Mouse (Mus musculus): ENCODE measurements around the gene Gm10645.

The Gm10645 gene

GRCm38 (mm10) chr8:83169127-83169526 is 3.2 kb upstream of the Gm10645 start:
- no peak for DNase-seq (ENCODE audit: low spot score)

- DNase-seq (ENCODE audit: low spot score), result no peak
Observed at GRCm38 (mm10) chr8:83167932-83168331, 2.0 kb upstream of the Gm10645 start.

GRCm38 (mm10) chr8:83165235-83165930 is 587 bp downstream of the Gm10645 start, which contains the start of gene Tbc1d9:
Gene Tbc1d9 (plus strand): TSS chr8:83165352.
- DNase-seq (ENCODE audit: low spot score), result no peak

GRCm38 (mm10) chr8:83160613-83161012 is 5.4 kb downstream of the Gm10645 start:
- DNase-seq (ENCODE audit: low spot score), result no peak

- DNase-seq (ENCODE audit: low spot score), result no peak
Observed at GRCm38 (mm10) chr8:83159615-83160014, 6.4 kb downstream of the Gm10645 start.

GRCm38 (mm10) chr8:83158971-83159370 is 7.0 kb downstream of the Gm10645 start:
- no peak for DNase-seq (ENCODE audit: low spot score)

GRCm38 (mm10) chr8:83155110-83155509 is 10.9 kb downstream of the Gm10645 start:
- no peak for DNase-seq (ENCODE audit: low spot score)

- no peak for DNase-seq (ENCODE audit: low spot score)
Observed at GRCm38 (mm10) chr8:83152470-83152869, 13.5 kb downstream of the Gm10645 start.

- DNase-seq (ENCODE audit: low spot score), result no peak
Observed at GRCm38 (mm10) chr8:83152055-83152454, 13.9 kb downstream of the Gm10645 start.

- no peak for DNase-seq (ENCODE audit: low spot score)
Observed at GRCm38 (mm10) chr8:83149124-83149523, 16.8 kb downstream of the Gm10645 start.

- no peak for DNase-seq (ENCODE audit: low spot score)
Observed at GRCm38 (mm10) chr8:83145421-83145820, 20.5 kb downstream of the Gm10645 start.

- no peak for DNase-seq (ENCODE audit: low spot score)
Observed at GRCm38 (mm10) chr8:83144601-83145000, 21.4 kb downstream of the Gm10645 start.

GRCm38 (mm10) chr8:83141358-83141757 is 24.6 kb downstream of the Gm10645 start:
- DNase-seq (ENCODE audit: low spot score), result no peak

- no peak for DNase-seq (ENCODE audit: low spot score)
Observed at GRCm38 (mm10) chr8:83140701-83141111, 25.3 kb downstream of the Gm10645 start.

GRCm38 (mm10) chr8:83140068-83140467 is 25.9 kb downstream of the Gm10645 start:
- DNase-seq (ENCODE audit: low spot score), result no peak

- no peak for DNase-seq (ENCODE audit: low spot score)
Observed at GRCm38 (mm10) chr8:83135086-83135485, 30.9 kb downstream of the Gm10645 start.
